Mouse (Mus musculus): ENCODE measurements around the gene Olfr603. TPM values are rescaled to one million over a fixed set of nuclear protein-coding genes. Genes with fewer than 3 reads are reported as not detected.
"Not testable (repeated sequence)": the region's sequence is repeated elsewhere in the genome, so short reads cannot be mapped to it uniquely, and the experiment has no call there.

The Olfr603 gene
- polyA plus RNA-seq (2015; fragmentation: Nextera tagmentation; extraction: Ambion mirVana), result not detected in 2 replicates

DNA sequence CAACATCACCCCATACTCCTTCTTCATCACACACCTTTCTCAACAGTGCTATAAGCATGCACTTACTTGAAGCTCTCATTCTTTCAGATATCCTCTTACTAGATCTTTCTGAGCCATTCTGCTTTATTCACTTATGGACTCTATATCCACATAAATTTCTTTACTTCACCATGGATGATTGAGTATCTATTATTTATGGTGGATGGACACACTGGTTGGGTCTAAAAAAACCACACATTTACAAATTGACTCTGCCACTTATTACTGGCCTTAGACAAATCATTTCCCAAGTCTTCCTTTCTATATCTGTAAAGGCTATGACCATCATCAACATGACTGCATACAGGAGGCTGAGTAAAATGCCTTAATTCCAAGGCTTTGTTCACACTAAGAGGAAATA lies at the start of gene Olfr603:
Gene Olfr603 (minus strand): TSS at position 101 of the 400 bp plus-strand sequence.
- no peak for ATAC-seq (replicated peaks)
- Histone ChIP-seq H3K27ac (no peak within 1 kb of the TSS), H3K4me1 (no peaks in the 10 kb centered on the region)

DNA sequence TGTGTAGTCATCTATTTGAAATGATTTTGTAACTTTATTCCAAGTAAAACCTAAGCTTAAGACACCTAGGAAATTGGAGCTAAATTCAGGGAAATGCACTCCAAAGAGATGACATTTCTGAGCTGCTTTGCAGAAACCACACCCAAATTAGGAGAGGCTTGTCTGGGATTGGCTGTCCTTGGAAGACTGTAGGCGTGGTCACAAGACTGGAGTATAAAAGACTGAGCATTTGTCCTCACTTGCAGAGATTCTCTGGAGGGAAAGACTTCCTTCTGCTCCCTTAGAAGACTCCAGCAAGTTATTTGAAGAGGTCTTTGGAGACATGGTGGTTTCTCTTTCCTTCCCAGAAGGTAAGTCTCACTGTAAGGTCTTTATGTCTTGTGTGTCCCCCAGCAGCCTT lies 28.8 kb upstream of the Olfr603 start, which contains the start of gene Usp17lc:
Gene Usp17lc (plus strand): TSS at position 301 of the 400 bp plus-strand sequence.
- H3K27me3 ChIP-seq (replicated peaks); H3K9me3 ChIP-seq; H3K4me1 ChIP-seq; H3K4me2 ChIP-seq; H3K36me3 ChIP-seq (replicated peaks); H3K9ac ChIP-seq; ATAC-seq (replicated peaks); H3K4me3 ChIP-seq; H3K27ac ChIP-seq: not testable (repeated sequence)
- 58% methylated on average over 1 of the region's 1 CpGs for WGBS

More for the DNA sequence above, at the start of gene Olfr603:
- H3K4me3 ChIP-seq, result no peak within 1 kb of the TSS
- H3K36me3 ChIP-seq (replicated peaks), result no peaks in the 10 kb centered on the region
- no peak within 1 kb of the TSS for H3K9ac ChIP-seq
- H3K27me3 ChIP-seq (replicated peaks), result no peaks in the 10 kb centered on the region
- no peaks in the 10 kb centered on the region for H3K9me3 ChIP-seq
- H3K4me2 ChIP-seq, result no peak within 1 kb of the TSS

DNA sequence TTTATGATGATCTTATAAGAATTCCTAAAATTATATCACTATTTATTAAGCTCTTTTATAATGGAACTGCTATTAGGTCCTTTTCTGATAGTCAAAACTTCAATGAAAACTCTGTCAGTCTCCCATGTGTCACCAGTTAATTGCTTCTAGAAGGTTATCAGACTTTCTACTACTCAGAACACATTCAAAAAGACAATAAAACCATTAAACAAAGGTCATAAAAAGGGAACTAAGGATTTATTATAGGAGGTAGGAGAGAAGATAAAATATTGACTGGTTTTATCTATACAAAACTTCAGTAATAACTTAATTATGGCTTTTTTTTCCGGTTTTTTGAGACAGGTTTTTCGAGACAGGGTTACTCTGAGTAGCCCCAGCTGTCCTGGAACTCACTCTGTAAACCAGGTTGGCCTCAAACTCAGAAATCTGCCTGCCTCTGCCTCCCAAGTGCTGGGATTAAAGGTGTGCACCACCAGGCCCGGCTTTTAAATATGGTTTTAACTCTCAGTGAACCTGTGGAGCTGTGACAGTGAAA lies 20.6 kb upstream of the Olfr603 start:
- H3K27me3 ChIP-seq (replicated peaks); H3K4me1 ChIP-seq; ATAC-seq (replicated peaks); H3K9ac ChIP-seq; H3K27ac ChIP-seq; H3K4me3 ChIP-seq; H3K36me3 ChIP-seq (replicated peaks); H3K9me3 ChIP-seq; H3K4me2 ChIP-seq: not testable (repeated sequence)
- WGBS, result 76% methylated on average over 3 of the region's 3 CpGs

GRCm38 (mm10) chr7:103398981-103399380 lies 13.0 kb upstream of the Olfr603 start:
- Histone ChIP-seq H3K27ac (no peak overlapping the region), H3K36me3 (replicated peaks) (no peaks in the 10 kb centered on the region), H3K4me1 (no peaks in the 10 kb centered on the region), H3K9ac (no peak overlapping the region), H3K27me3 (replicated peaks) (no peaks in the 10 kb centered on the region), H3K4me3 (no peak overlapping the region), H3K9me3 (no peaks in the 10 kb centered on the region), H3K4me2 (no peak overlapping the region)
- no peak for ATAC-seq (replicated peaks)
- 0% methylated on average over 1 of the region's 1 CpGs for WGBS

DNA sequence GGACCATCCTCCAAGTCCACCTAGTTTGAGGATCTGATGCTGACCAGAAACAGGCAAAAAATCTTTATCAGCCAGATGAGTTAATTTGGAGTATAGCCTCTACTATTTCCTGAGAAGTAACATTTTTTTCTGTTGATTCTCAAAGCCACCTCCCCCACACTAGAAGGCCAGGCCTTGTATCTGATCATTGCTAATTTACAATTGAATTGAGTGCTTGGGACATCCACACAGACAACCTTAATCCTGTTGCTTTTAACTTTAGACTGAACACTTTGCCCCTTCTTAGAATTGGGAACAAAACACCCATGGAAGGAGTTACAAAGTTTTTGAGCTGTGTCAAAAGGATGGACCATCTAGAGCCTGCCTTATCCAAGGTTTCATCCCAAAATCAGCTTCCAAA lies 11.8 kb upstream of the Olfr603 start:
- Histone ChIP-seq H3K9ac (no peak overlapping the region), H3K9me3 (no peaks in the 10 kb centered on the region), H3K27me3 (replicated peaks) (no peaks in the 10 kb centered on the region), H3K4me2 (no peak overlapping the region), H3K4me3 (no peak overlapping the region), H3K27ac (no peak overlapping the region), H3K36me3 (replicated peaks) (no peaks in the 10 kb centered on the region), H3K4me1 (no peaks in the 10 kb centered on the region)
- no peak for ATAC-seq (replicated peaks)

GRCm38 (mm10) chr7:103362555-103362954 lies 23.4 kb downstream of the Olfr603 start, which contains the start of gene Olfr601:
Gene Olfr601, minus strand, starts transcription at chr7:103362655.
- no peaks in the 10 kb centered on the region for H3K9me3 ChIP-seq
- no peaks in the 10 kb centered on the region for H3K4me1 ChIP-seq
- H3K9ac ChIP-seq, result no peak within 1 kb of the TSS
- H3K36me3 ChIP-seq (replicated peaks), result no peaks in the 10 kb centered on the region
- H3K27ac ChIP-seq, result no peak within 1 kb of the TSS
- no peak within 1 kb of the TSS for H3K4me2 ChIP-seq
- no peak for ATAC-seq (replicated peaks)
- 95% methylated on average over 1 of the region's 1 CpGs for WGBS
- no peaks in the 10 kb centered on the region for H3K27me3 ChIP-seq (replicated peaks)
- no peak within 1 kb of the TSS for H3K4me3 ChIP-seq

GRCm38 (mm10) chr7:103349569-103349968 lies 36.4 kb downstream of the Olfr603 start, which contains the start of gene Olfr600:
Gene Olfr600, minus strand, starts transcription at chr7:103349669.
- Histone ChIP-seq H3K4me1 (no peaks in the 10 kb centered on the region), H3K4me3 (no peak within 1 kb of the TSS), H3K4me2 (no peak within 1 kb of the TSS), H3K27ac (no peak within 1 kb of the TSS), H3K36me3 (replicated peaks) (no peaks in the 10 kb centered on the region), H3K9ac (no peak within 1 kb of the TSS), H3K9me3 (no peaks in the 10 kb centered on the region), H3K27me3 (replicated peaks) (no peaks in the 10 kb centered on the region)
- ATAC-seq (replicated peaks), result no peak

DNA sequence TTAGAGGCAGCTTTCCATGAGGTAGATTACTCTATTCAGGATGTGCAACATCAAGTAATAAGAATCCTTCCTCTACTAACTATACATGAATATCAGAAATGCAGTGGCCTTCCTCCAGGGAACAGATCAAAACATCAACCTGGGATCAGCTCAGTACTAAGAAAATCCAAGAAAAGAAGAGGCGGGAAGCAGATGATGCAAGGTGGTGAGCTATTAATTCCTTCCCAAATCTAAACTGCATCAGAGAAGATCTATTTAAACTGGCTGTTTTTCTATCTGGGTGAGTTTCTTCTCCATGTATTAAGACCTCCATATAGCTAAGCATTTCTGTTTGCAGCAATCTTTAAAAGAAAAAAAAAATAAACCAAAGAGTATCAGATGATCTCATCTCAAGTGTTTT lies 50.4 kb downstream of the Olfr603 start, which contains the start of gene Olfr599:
Gene Olfr599 (plus strand): TSS at position 301 of the 400 bp plus-strand sequence.
- 83% methylated on average over 1 of the region's 1 CpGs for WGBS
- no peaks in the 10 kb centered on the region for H3K36me3 ChIP-seq (replicated peaks)

More for the DNA sequence above, 50.4 kb downstream of the Olfr603 start, which contains the start of gene Olfr599:
- H3K9ac ChIP-seq, result no peak within 1 kb of the TSS
- no peak for ATAC-seq (replicated peaks)
- no peak within 1 kb of the TSS for H3K4me3 ChIP-seq
- no peaks in the 10 kb centered on the region for H3K9me3 ChIP-seq
- H3K27ac ChIP-seq, result no peak within 1 kb of the TSS
- H3K4me1 ChIP-seq, result no peaks in the 10 kb centered on the region
- no peaks in the 10 kb centered on the region for H3K27me3 ChIP-seq (replicated peaks)
- no peak within 1 kb of the TSS for H3K4me2 ChIP-seq

Small RNAs within 50 kb of the gene (microRNA-seq; reads per million reads assigned to microRNA genes)
- not detected for gene Gm25774

Other genes with a start within 250 kb of the Olfr603 start
- gene Olfr588-ps1, start 245.3 kb downstream of the Olfr603 start, polyA plus RNA-seq (2015; fragmentation: Nextera tagmentation; extraction: Ambion mirVana), result not detected in 2 replicates
- gene Olfr589, start 229.8 kb downstream of the Olfr603 start, polyA plus RNA-seq (2015; fragmentation: Nextera tagmentation; extraction: Ambion mirVana), result not detected in 2 replicates
- gene Olfr591, start 207.8 kb downstream of the Olfr603 start, polyA plus RNA-seq (2015; fragmentation: Nextera tagmentation; extraction: Ambion mirVana), result not detected in 2 replicates
- not detected in 2 replicates for gene Olfr592, start 201.4 kb downstream of the Olfr603 start, polyA plus RNA-seq (2015; fragmentation: Nextera tagmentation; extraction: Ambion mirVana)
- gene Olfr593, start 174.3 kb downstream of the Olfr603 start, polyA plus RNA-seq (2015; fragmentation: Nextera tagmentation; extraction: Ambion mirVana), result not detected in 2 replicates
- gene Olfr594, start 169.2 kb downstream of the Olfr603 start, polyA plus RNA-seq (2015; fragmentation: Nextera tagmentation; extraction: Ambion mirVana), result not detected in 2 replicates
- gene Usp17ld, start 133.7 kb downstream of the Olfr603 start, polyA plus RNA-seq (2015; fragmentation: Nextera tagmentation; extraction: Ambion mirVana), result not detected in 2 replicates
- not detected in 2 replicates for gene Olfr596, start 80.5 kb downstream of the Olfr603 start, polyA plus RNA-seq (2015; fragmentation: Nextera tagmentation; extraction: Ambion mirVana)
- gene Olfr597, start 69.9 kb downstream of the Olfr603 start, polyA plus RNA-seq (2015; fragmentation: Nextera tagmentation; extraction: Ambion mirVana), result not detected in 2 replicates
- not detected in 2 replicates for gene Olfr598, start 62.6 kb downstream of the Olfr603 start, polyA plus RNA-seq (2015; fragmentation: Nextera tagmentation; extraction: Ambion mirVana)
- not detected in 2 replicates for gene Olfr599, start 50.3 kb downstream of the Olfr603 start, polyA plus RNA-seq (2015; fragmentation: Nextera tagmentation; extraction: Ambion mirVana)
- not detected in 2 replicates for gene Olfr600, start 36.5 kb downstream of the Olfr603 start, polyA plus RNA-seq (2015; fragmentation: Nextera tagmentation; extraction: Ambion mirVana)
- not detected in 2 replicates for gene Olfr601, start 23.5 kb downstream of the Olfr603 start, polyA plus RNA-seq (2015; fragmentation: Nextera tagmentation; extraction: Ambion mirVana)
- gene Usp17lc, start 28.9 kb upstream of the Olfr603 start, polyA plus RNA-seq (2015; fragmentation: Nextera tagmentation; extraction: Ambion mirVana), result not detected in 2 replicates
- not detected in 2 replicates for gene Olfr605, start 59.3 kb upstream of the Olfr603 start, polyA plus RNA-seq (2015; fragmentation: Nextera tagmentation; extraction: Ambion mirVana)
- gene Olfr606, start 62.9 kb upstream of the Olfr603 start, polyA plus RNA-seq (2015; fragmentation: Nextera tagmentation; extraction: Ambion mirVana), result not detected in 2 replicates
- gene Olfr607, start 78.0 kb upstream of the Olfr603 start, polyA plus RNA-seq (2015; fragmentation: Nextera tagmentation; extraction: Ambion mirVana), result not detected in 2 replicates
- gene Olfr608, start 83.7 kb upstream of the Olfr603 start, polyA plus RNA-seq (2015; fragmentation: Nextera tagmentation; extraction: Ambion mirVana), result not detected in 2 replicates
- not detected in 2 replicates for gene Olfr609, start 111.9 kb upstream of the Olfr603 start, polyA plus RNA-seq (2015; fragmentation: Nextera tagmentation; extraction: Ambion mirVana)
- gene Olfr610, start 125.9 kb upstream of the Olfr603 start, polyA plus RNA-seq (2015; fragmentation: Nextera tagmentation; extraction: Ambion mirVana), result not detected in 2 replicates
- gene Olfr611, start 134.7 kb upstream of the Olfr603 start, polyA plus RNA-seq (2015; fragmentation: Nextera tagmentation; extraction: Ambion mirVana), result not detected in 2 replicates
- not detected in 2 replicates for gene Olfr612, start 156.5 kb upstream of the Olfr603 start, polyA plus RNA-seq (2015; fragmentation: Nextera tagmentation; extraction: Ambion mirVana)
- gene Olfr613, start 161.9 kb upstream of the Olfr603 start, polyA plus RNA-seq (2015; fragmentation: Nextera tagmentation; extraction: Ambion mirVana), result not detected in 2 replicates
- gene Olfr615, start 169.9 kb upstream of the Olfr603 start, polyA plus RNA-seq (2015; fragmentation: Nextera tagmentation; extraction: Ambion mirVana), result not detected in 2 replicates
- gene Olfr616, start 183.0 kb upstream of the Olfr603 start, polyA plus RNA-seq (2015; fragmentation: Nextera tagmentation; extraction: Ambion mirVana), result not detected in 2 replicates
- gene Olfr617, start 186.9 kb upstream of the Olfr603 start, polyA plus RNA-seq (2015; fragmentation: Nextera tagmentation; extraction: Ambion mirVana), result not detected in 2 replicates
- gene Olfr618, start 203.9 kb upstream of the Olfr603 start, polyA plus RNA-seq (2015; fragmentation: Nextera tagmentation; extraction: Ambion mirVana), result 0.18 TPM in 1 of 2 replicates, not detected in the other
- gene Olfr619, start 214.4 kb upstream of the Olfr603 start, polyA plus RNA-seq (2015; fragmentation: Nextera tagmentation; extraction: Ambion mirVana), result not detected in 2 replicates
- not detected in 2 replicates for gene Olfr620, start 226.4 kb upstream of the Olfr603 start, polyA plus RNA-seq (2015; fragmentation: Nextera tagmentation; extraction: Ambion mirVana)